Mouse (Mus musculus) liver, embryonic 14.5 days (tissue): ENCODE measurements at regions not wholly inside any gene's neighbourhood (a gene's known extent, or its start where the extent isn't known, plus 50 kb on each side); places are given as distances from the start of the nearest gene placed in this dataset.
"Not testable (repeated sequence)": the region's sequence is repeated elsewhere in the genome, so short reads cannot be mapped to it uniquely, and the experiment has no call there.

Source experiments
- ATAC-seq: fragments of 200-750 bp; cut with Nextera tagmentation; 2 replicates; pipeline ENCODE4 v1.8.0; 2017; ENCODE audit warnings: moderate number of reproducible peaks, mild to moderate bottlenecking, moderate library complexity; ENCODE audit not compliant: insufficient read depth
- DNase-seq, 3 experiments: peaks; one replicate each; pipeline ENCODE4 v3.0.0-alpha.2; 2012 to 2013; ENCODE audit warnings: low read depth in 3 of 3, low spot score in 3 of 3
- H3K27ac ChIP-seq: fragments of 300-500 bp; sonication (generic); 2 replicates; pipeline ENCODE4 v1.5.1; 2014; ENCODE audit warnings: moderate library complexity, mild to moderate bottlenecking, control low read depth, inconsistent platforms
- H3K27me3 ChIP-seq: fragments of 300-500 bp; sonication (generic); 2 replicates; pipeline ENCODE4 v1.6.1; 2014; ENCODE audit warnings: mild to moderate bottlenecking, low read length, moderate library complexity; ENCODE audit not compliant: control insufficient read depth, insufficient read depth
- H3K36me3 ChIP-seq: fragments of 300-500 bp; sonication (generic); replicated peaks from 2 replicates; pipeline ENCODE4 v1.6.1; 2014; ENCODE audit warnings: low read depth; ENCODE audit not compliant: control insufficient read depth, insufficient read depth
- H3K4me1 ChIP-seq, 2 experiments: fragments of 200-500 bp in 1 of 2; fragments of 300-500 bp in 1 of 2; sonication (generic) in 1 of 2; replicated peaks; 2 replicates each; pipeline ENCODE4 v1.6.1; 2012 to 2014; ENCODE audit warnings: antibody characterized with exemption in 1 of 2, inconsistent platforms in 1 of 2, low read length in 1 of 2; ENCODE audit not compliant: control insufficient read depth in 2 of 2, insufficient read depth in 2 of 2
- H3K4me2 ChIP-seq: fragments of 300-500 bp; sonication (generic); 2 replicates; pipeline ENCODE4 v1.6.1; 2014; ENCODE audit warnings: low read depth, mild to moderate bottlenecking, control low read depth, moderate library complexity
- H3K4me3 ChIP-seq, 2 experiments: fragments of 200-500 bp in 1 of 2; fragments of 300-500 bp in 1 of 2; sonication (generic) in 1 of 2; 2 replicates each; pipeline ENCODE4 v1.5.1; 2012 to 2014; ENCODE audit warnings: low read depth in 2 of 2, low read length in 2 of 2, mild to moderate bottlenecking in 2 of 2, control low read depth in 1 of 2, inconsistent platforms in 1 of 2, moderate library complexity in 1 of 2; ENCODE audit not compliant: insufficient read depth in 1 of 2
- H3K9ac ChIP-seq: fragments of 300-500 bp; sonication (generic); replicated peaks from 2 replicates; pipeline ENCODE4 v1.6.1; 2014; ENCODE audit warnings: mild to moderate bottlenecking, control low read depth, moderate library complexity
- H3K9me3 ChIP-seq: fragments of 300-500 bp; sonication (generic); 2 replicates; pipeline ENCODE4 v1.6.1; 2016; ENCODE audit warnings: low read length, mixed read lengths; ENCODE audit not compliant: control insufficient read depth
- CTCF ChIP-seq: IDR thresholded peaks from 2 replicates; pipeline ENCODE4 v1.5.1; 2016; ENCODE audit warnings: antibody characterized with exemption, low read depth, control low read depth
- EP300 ChIP-seq: IDR thresholded peaks from 2 replicates; pipeline ENCODE4 v1.6.1; 2016; ENCODE audit warnings: antibody characterized with exemption, low read depth
- WGBS: fragments of 180-500 bp; shearing (Covaris S2); extraction: QIAGEN DNeasy Blood & Tissue Kit; methylation state at CpG from one replicate; pipeline ENCODE4 v1.1.7; 2014; ENCODE audit not compliant: insufficient replicate concordance; 5-methylcytosine and 5-hydroxymethylcytosine counted together

GRCm38 (mm10) chr6:6371444-6372093 is 154.6 kb upstream of the Slc25a13 start:
- no peak for DNase-seq
- no peak for ATAC-seq
- no peak overlapping the region for H3K4me2 ChIP-seq
- H3K4me1 ChIP-seq = no peaks in the 10 kb centered on the region
- 48% methylated on average over 5 of the region's 5 CpGs for WGBS
- no peak for TF ChIP-seq EP300
- no peak for TF ChIP-seq CTCF
- H3K27ac ChIP-seq = no peak overlapping the region
- no peaks in the 10 kb centered on the region for H3K9me3 ChIP-seq
- no peaks in the 10 kb centered on the region for H3K27me3 ChIP-seq
- H3K9ac ChIP-seq = no peak overlapping the region
- no peaks in the 10 kb centered on the region for H3K36me3 ChIP-seq
- no peak overlapping the region for H3K4me3 ChIP-seq

DNA sequence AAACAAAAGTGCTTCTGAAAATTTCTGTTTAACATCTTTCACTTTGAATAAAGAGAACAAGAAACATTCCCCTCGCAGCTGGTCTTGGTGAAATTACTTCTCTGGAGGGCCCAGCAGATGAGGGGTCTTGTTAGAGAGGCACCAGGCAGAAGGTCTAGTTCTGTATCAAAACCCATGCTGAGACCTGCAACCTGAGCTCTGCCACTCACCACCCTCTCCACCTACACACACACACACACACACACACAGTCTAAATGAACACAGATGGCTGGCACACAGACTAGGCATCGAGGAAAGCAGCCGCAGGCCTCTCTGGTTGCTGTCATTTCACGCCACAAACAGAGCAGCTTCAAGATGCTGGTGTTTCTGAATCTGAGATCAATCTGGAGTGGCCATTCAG is 147.1 kb upstream of the Slc25a13 start:
- Histone ChIP-seq H3K4me3 (no peak overlapping the region), H3K27ac (no peak overlapping the region), H3K36me3 (no peaks in the 10 kb centered on the region), H3K4me2 (no peak overlapping the region), H3K4me1 (no peaks in the 10 kb centered on the region), H3K9me3 (no peaks in the 10 kb centered on the region), H3K9ac (no peak overlapping the region), H3K27me3 (no peaks in the 10 kb centered on the region)
- 49% methylated on average over 4 of the region's 4 CpGs for WGBS
- DNase-seq = no peak
- ATAC-seq = no peak
- TF ChIP-seq CTCF (no peak), EP300 (no peak)

DNA sequence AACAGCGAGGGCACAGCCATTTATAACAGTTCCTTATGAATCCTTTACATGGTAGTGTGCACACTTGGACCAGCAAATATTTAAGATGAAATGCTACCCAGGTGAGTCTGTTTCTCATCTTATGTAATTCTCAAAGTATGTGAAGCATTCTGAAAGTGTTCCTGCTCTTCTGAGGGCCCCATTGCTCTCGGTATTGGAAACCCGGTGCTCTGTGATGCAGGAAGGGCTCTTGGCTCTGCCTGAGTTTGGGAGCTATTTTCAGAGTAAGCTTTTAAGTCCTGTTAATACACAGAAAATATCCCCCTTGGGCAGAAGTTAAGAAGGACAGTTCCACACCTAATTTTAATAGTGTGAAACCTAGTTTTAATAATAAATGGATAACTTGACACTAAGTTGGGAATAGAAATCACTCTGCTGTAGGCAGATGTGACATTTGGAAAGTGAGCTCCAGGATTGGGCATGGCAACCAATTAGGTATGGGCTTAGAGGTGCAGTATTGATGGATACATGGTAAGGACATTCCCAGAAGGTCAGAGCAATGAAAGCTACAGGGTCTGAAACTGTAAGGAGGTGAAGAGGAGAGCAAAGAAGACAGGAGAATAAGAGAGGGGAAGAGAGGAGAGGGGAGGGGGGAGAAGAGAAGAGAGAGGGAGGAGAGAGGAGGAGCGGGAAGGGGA is 145.8 kb upstream of the Slc25a13 start:
- no peak for TF ChIP-seq EP300
- no peak for TF ChIP-seq CTCF
- 48% methylated on average over 4 of the region's 4 CpGs for WGBS
- ATAC-seq (no peak), DNase-seq (no peak)
- Histone ChIP-seq H3K4me2 (no peak overlapping the region), H3K27ac (no peak overlapping the region), H3K4me3 (no peak overlapping the region), H3K27me3 (no peaks in the 10 kb centered on the region), H3K4me1 (no peaks in the 10 kb centered on the region), H3K9ac (no peak overlapping the region), H3K9me3 (no peaks in the 10 kb centered on the region), H3K36me3 (no peaks in the 10 kb centered on the region)

- H3K27ac ChIP-seq, H3K4me1 ChIP-seq, DNase-seq, H3K9ac ChIP-seq, H3K36me3 ChIP-seq, H3K9me3 ChIP-seq, H3K27me3 ChIP-seq, H3K4me2 ChIP-seq, H3K4me3 ChIP-seq, ATAC-seq: not testable (repeated sequence)
Observed at GRCm38 (mm10) chr6:6361181-6361580, 144.2 kb upstream of the Slc25a13 start.

- H3K4me1 ChIP-seq = no peaks in the 10 kb centered on the region
- no peaks in the 10 kb centered on the region for H3K27me3 ChIP-seq
- H3K4me3 ChIP-seq = no peak overlapping the region
- DNase-seq = no peak
- no peak overlapping the region for H3K4me2 ChIP-seq
- no peaks in the 10 kb centered on the region for H3K36me3 ChIP-seq
- no peaks in the 10 kb centered on the region for H3K9me3 ChIP-seq
- 61% methylated on average over 2 of the region's 2 CpGs for WGBS
- no peak for ATAC-seq
- TF ChIP-seq EP300 (no peak), CTCF (no peak)
- H3K27ac ChIP-seq = no peak overlapping the region
- H3K9ac ChIP-seq = no peak overlapping the region
Observed at GRCm38 (mm10) chr6:6357477-6357876, 140.5 kb upstream of the Slc25a13 start.
